Mouse (Mus musculus): ENCODE data around the gene Tle1.

Tle1 gene

GRCm38 (mm10) chr4:72166561-72166960 lies 34.2 kb downstream of the Tle1 start:
- DNase-seq (ENCODE audit: low read depth in 2 of 2, low spot score in 2 of 2), result no peak

GRCm38 (mm10) chr4:72165765-72166164 lies 35.0 kb downstream of the Tle1 start:
- DNase-seq (ENCODE audit: low read depth in 2 of 2, low spot score in 2 of 2), result no peak

GRCm38 (mm10) chr4:72162445-72163218 lies 38.1 kb downstream of the Tle1 start:
- no peak for DNase-seq (ENCODE audit: low read depth in 2 of 2, low spot score in 2 of 2)

GRCm38 (mm10) chr4:72160102-72160511 lies 40.6 kb downstream of the Tle1 start:
- no peak for DNase-seq (ENCODE audit: low read depth in 2 of 2, low spot score in 2 of 2)

GRCm38 (mm10) chr4:72157931-72158371 lies 42.8 kb downstream of the Tle1 start:
- no peak for DNase-seq (ENCODE audit: low read depth in 2 of 2, low spot score in 2 of 2)

GRCm38 (mm10) chr4:72150460-72151131 lies 50.1 kb downstream of the Tle1 start:
- DNase-seq (ENCODE audit: low read depth in 2 of 2, low spot score in 2 of 2), result no peak

- no peak for DNase-seq (ENCODE audit: low read depth in 2 of 2, low spot score in 2 of 2)
These were observed 54.7 kb downstream of the Tle1 start for GRCm38 (mm10) chr4:72146003-72146402.

GRCm38 (mm10) chr4:72144541-72144940 lies 56.2 kb downstream of the Tle1 start:
- no peak for DNase-seq (ENCODE audit: low read depth in 2 of 2, low spot score in 2 of 2)

- DNase-seq (ENCODE audit: low read depth in 2 of 2, low spot score in 2 of 2), result no peak
These were observed 60.0 kb downstream of the Tle1 start for GRCm38 (mm10) chr4:72140706-72141105.

- DNase-seq (ENCODE audit: low read depth in 2 of 2, low spot score in 2 of 2), result no peak
These were observed 61.1 kb downstream of the Tle1 start for GRCm38 (mm10) chr4:72139475-72140120.

- no peak for DNase-seq (ENCODE audit: low read depth in 2 of 2, low spot score in 2 of 2)
These were observed 62.2 kb downstream of the Tle1 start for GRCm38 (mm10) chr4:72138264-72139080.

- DNase-seq (ENCODE audit: low read depth in 2 of 2, low spot score in 2 of 2), result no peak
These were observed 68.1 kb downstream of the Tle1 start for GRCm38 (mm10) chr4:72132646-72133045.

- DNase-seq (ENCODE audit: low read depth in 2 of 2, low spot score in 2 of 2), result no peak
These were observed 73.1 kb downstream of the Tle1 start for GRCm38 (mm10) chr4:72127596-72127995.

- DNase-seq (ENCODE audit: low read depth in 2 of 2, low spot score in 2 of 2), result no peak
These were observed 75.9 kb downstream of the Tle1 start for GRCm38 (mm10) chr4:72124790-72125189.

GRCm38 (mm10) chr4:72122837-72123236 lies 77.9 kb downstream of the Tle1 start:
- no peak for DNase-seq (ENCODE audit: low read depth in 2 of 2, low spot score in 2 of 2)

GRCm38 (mm10) chr4:72122343-72122742 lies 78.4 kb downstream of the Tle1 start:
- DNase-seq (ENCODE audit: low read depth in 2 of 2, low spot score in 2 of 2), result no peak

- DNase-seq (ENCODE audit: low read depth in 2 of 2, low spot score in 2 of 2), result no peak
These were observed 80.7 kb downstream of the Tle1 start for GRCm38 (mm10) chr4:72120050-72120449.

GRCm38 (mm10) chr4:72105702-72106101 lies 95.0 kb downstream of the Tle1 start:
- no peak for DNase-seq (ENCODE audit: low read depth in 2 of 2, low spot score in 2 of 2)

- no peak for DNase-seq (ENCODE audit: low read depth in 2 of 2, low spot score in 2 of 2)
These were observed 96.5 kb downstream of the Tle1 start for GRCm38 (mm10) chr4:72104186-72104585.

GRCm38 (mm10) chr4:72087811-72088210 lies 112.9 kb downstream of the Tle1 start:
- DNase-seq (ENCODE audit: low read depth in 2 of 2, low spot score in 2 of 2), result no peak

GRCm38 (mm10) chr4:72069111-72069534 lies 131.6 kb downstream of the Tle1 start:
- no peak for DNase-seq (ENCODE audit: low read depth in 2 of 2, low spot score in 2 of 2)
